Mouse (Mus musculus) cerebellum, adult 9-10 months (tissue): ENCODE data around the gene Fbxo30.

Experiments
- DNase-seq: peaks from one replicate; pipeline ENCODE4 v3.0.0; 2022

Gene Fbxo30

GRCm38 (mm10) chr10:11323202-11323898 is 42.2 kb downstream of the Fbxo30 start:
- no peak for DNase-seq

GRCm38 (mm10) chr10:11326526-11326925 is 45.4 kb downstream of the Fbxo30 start:
- no peak for DNase-seq

DNA sequence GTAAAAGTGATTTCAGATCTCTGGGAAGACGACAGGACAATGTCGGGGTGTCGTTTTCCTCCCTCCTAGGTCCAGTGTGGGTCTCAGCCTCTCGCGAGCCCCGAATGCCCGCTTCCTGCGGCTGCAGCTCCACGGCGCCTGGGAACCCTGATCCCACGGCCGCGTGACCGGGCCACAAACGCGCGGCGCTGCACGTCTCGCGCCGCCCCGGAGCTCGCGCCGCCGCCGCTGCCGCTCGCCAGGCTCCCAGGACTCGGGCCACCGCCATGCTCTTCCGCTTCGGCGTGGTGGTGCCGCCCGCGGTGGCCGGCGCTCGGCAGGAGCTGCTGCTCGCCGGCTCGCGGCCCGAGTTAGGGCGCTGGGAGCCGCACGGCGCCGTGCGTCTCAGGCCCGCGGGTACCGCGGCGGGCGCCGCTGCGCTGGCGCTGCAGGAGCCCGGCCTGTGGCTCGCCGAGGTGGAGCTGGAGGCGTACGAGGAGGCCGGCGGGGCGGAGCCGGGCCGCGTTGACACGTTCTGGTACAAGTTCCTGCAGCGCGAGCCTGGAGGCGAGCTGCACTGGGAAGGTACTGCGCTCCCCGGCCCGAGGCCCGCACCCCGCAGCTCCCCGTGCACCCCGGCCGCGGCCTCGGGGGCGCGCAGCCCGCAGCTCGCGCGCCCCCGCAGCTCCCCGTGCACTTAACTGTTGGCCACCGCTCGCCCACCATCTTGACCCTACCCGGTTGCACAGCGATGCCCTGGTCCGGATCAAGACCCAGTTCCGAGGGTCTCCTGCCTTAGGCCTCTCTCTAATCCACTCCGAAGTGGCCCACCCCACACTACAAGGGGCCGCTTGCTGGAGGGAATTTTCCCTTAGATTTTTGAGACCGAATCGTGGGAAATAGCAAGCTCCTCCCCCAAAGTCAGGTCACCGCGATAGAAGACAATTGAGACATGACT is 62.3 kb downstream of the Fbxo30 start, which contains the start of gene Epm2a:
TSS of gene Epm2a (plus strand) at position 200 of the 937 bp plus-strand sequence.
- DNase-seq: peak; percentile 70

GRCm38 (mm10) chr10:11344536-11345468 is 63.7 kb downstream of the Fbxo30 start:
- peak; percentile 26 for DNase-seq
